Mouse (Mus musculus) naive thymus-derived CD4-positive, alpha-beta T cell, adult 5 months (primary cell): ENCODE data around the gene Rab40c. TPM values are rescaled to one million over a fixed set of nuclear protein-coding genes. Genes with fewer than 3 reads are reported as not detected.

Experiments used
- polyA plus RNA-seq: library from polyadenylated mRNA; unstranded; fragments of 100-300 nt; shearing (Covaris generic); gene quantifications from one replicate; pipeline ENCODE4 v1.2.1, GENCODE M21; 2017

Rab40c gene
- 21.6 TPM for polyA plus RNA-seq

GRCm38 (mm10) chr17:25919144-25919785, at the start of gene Rab40c:
Rab40c (minus strand) TSS chr17:25919727.

GRCm38 (mm10) chr17:25951803-25952623, 32.5 kb upstream of the Rab40c start, which contains the start of gene A930017K11Rik:
A930017K11Rik (minus strand) TSS chr17:25952565.

DNA sequence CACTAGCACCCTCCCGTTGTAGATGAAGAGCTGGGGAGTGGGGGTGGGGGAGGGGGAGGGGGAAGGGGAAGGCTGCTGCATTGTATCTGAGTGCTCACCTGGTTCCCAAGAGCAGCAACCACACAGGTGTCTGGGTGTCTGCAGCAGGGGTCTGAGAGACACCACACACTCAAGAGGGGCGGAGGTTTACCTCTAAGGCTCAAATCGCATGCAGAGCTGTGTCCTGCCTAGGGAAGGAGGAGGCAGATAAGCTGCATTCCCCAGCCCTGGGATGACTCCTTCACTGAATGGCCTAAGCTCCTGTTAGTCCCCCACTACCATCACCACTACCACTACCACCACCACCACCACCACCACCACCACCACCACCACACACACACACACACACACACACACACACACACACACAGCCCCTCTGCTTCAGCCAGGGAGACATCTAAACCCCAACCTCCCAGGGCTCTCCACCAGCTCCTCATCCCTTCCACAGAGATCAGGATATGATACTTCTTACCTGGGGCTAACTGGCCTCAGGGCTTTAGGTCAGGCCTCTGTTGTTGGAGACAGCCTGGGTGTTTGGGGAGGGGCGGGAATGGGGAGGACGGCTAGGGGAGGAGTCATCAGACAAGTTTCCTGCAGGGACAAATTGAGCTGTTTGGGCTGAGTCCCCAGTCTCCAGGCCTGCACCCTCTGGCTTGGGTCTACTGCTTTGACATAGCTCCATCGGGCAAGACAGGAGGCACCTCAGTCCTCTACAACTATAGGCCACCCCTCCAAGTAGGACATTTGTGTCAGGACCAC, 25.0 kb upstream of the Rab40c start, which contains the start of the genes Pigq and Nhlrc4:
TSS of gene Pigq (minus strand) at position 571 of the 798 bp plus-strand sequence.
TSS of gene Nhlrc4 (minus strand) at position 596 of the 798 bp plus-strand sequence.

GRCm38 (mm10) chr17:25880196-25880910, 39.2 kb downstream of the Rab40c start, which contains the start of gene Wfikkn1:
Wfikkn1 (minus strand) TSS chr17:25880858.

DNA sequence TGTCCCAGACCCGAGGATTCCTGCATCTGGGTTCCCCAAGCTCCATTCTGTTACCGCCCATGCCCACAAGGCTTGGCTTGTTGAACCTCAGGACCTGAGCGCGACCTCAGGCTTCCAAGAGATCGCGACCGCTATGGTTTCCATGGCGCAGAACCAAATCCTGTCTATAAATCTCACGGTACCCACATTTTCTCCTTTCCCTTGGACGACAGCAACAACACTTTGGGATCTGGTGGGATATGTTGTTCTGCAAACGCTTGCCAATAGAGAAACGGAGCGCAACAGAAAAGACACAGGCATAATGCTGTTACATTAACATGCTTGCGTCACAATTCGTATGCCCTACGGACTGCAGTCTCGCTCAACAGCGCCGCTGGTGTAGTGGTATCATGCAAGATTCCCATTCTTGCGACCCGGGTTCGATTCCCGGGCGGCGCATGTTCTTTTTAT, 44.8 kb downstream of the Rab40c start, which contains the start of gene Mettl26:
TSS of gene Mettl26 (plus strand) at position 354 of the 450 bp plus-strand sequence.

DNA sequence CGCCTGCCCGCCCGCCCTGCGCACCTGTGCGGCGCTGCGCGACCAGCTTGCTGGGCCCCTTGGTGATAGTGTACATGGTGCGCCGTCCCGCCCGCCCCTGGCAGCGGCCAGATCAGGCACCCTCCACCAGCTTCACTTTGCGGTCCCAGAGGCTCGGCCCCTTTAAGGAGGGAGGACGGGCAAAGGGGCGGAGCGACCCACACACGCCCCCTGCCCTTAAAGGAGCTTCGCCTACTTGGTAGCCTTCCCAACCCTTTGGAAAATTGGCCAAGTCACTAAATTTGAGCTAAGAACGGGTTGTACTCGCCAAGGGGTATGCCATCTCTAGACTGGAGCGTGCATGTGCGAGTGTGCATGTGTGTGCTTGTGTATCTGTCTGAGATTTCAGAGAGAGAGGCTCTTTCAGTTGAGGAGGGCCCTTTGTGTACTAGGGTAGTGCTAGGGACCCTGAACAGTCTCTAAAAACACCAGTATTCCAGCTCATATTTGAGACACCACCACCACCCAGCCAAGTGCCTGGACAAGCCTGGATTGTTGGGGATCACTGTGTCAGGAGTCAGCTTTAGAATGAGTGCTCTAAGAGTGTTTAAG, 50.8 kb downstream of the Rab40c start, which contains the start of gene Mcrip2:
TSS of gene Mcrip2 (minus strand) at position 164 of the 591 bp plus-strand sequence.

DNA sequence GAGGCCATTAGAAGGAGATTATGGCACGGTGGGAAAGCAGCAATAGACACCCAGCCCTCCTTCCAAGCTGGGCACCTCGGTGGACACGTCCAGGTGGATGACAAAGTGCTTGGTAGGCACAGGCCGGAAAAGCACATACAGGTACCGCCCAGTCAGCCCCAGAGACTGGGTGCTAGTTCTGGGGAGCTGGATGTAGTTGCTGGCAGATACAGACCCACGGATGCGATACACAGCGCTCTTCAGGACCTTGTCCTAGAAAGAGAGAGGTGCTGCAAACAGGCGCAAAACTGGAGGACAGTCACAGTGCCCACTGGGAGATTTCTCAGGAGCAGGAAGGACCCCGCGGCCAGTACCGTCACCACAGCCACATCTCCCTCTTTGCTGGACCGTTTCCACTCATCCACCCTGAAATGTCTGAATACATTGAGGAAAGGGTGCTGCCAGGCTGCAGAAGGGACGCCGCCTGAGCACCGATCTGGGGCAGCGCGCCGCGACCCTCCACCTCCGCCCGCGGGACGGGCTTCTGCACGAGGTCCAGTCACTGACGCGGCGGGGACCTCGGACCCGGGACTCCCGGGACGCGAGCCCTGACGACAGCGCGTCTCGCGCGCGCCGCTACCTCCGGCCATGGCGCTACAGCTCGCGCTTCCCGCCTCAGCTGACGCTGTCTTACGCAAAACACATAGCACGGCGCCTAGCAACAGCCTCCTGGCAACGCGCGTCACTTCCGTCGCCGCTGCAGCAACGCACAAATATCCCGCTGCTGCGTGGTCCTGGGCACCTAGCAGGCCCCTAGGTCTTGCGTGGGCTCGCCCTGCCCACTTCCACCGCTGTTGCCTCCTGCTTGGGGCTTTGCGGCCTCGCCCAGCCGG, 58.5 kb downstream of the Rab40c start, which contains the start of gene Wdr90:
TSS of gene Wdr90 (minus strand) at position 670 of the 872 bp plus-strand sequence.

GRCm38 (mm10) chr17:25844396-25844901, 75.1 kb downstream of the Rab40c start, which contains the start of gene Rhot2:
Rhot2 (minus strand) TSS chr17:25844851.

DNA sequence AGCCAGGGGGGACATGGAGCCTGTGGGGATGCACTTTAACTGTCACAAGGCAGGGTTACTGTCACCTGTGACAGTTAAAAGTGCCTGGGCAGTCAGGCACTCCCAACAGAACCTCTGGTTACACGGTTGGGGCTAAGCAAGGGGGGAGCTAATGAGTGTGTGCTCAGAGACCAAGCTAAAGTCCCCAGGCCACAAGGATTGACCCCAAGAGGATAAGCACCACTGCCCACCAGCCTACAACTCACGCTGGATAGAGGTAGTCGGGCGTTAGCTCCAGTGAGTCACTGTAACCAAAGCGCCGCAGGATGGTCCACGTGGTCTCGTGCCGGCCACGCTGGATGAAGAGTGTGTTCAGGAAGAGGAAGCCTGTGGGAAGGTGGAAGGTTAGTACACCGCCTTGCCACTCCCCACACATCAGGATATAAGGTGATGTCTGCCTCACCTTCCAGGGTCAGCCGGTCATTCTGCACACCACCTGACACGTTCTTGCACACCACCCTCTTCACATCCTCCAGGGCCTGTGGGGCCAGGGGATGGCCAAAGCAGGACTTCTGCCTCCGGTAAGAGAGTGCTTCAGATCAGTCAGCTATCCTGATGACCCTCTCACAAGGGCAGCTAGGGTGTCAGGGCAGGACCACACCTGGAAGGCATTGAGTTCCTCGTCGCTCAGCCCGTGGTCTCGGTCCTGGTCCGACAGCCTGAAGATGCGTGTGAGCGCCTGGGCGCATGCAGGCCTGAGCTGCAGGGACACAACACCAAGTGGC, 78.2 kb downstream of the Rab40c start, which contains the start of gene Gm20683:
TSS of gene Gm20683 (minus strand) at position 647 of the 764 bp plus-strand sequence.

DNA sequence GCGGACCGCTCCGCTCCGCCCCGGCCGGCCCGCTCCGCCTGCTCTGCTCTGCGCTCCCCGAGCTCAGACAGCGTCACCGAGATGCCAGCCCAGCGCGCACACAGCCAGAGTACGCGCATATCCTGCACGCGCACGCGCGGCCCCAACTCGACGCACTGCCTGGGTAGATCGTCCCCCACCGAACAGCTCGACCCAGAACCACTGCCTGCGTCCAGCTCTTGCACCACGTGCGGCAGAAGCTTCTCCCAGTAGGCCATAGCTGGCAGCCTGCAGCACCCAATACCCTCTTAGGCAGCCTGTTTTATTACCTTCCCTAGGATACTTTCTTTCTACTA, 82.5 kb downstream of the Rab40c start, which contains the start of gene Rhbdl1:
TSS of gene Rhbdl1 (minus strand) at position 220 of the 335 bp plus-strand sequence.

GRCm38 (mm10) chr17:25833291-25833663, 86.2 kb downstream of the Rab40c start, which contains the start of gene Stub1:
Stub1 (minus strand) TSS chr17:25833404.

Other genes starting within 250 kb of the Rab40c start
- not detected for gene Gng13, start 202.6 kb downstream of the Rab40c start, polyA plus RNA-seq
- 7.1 TPM for gene Chtf18, start 192.3 kb downstream of the Rab40c start, polyA plus RNA-seq
- gene Rpusd1, start 192.1 kb downstream of the Rab40c start, polyA plus RNA-seq, result 4.9 TPM
- gene Mslnl, start 183.7 kb downstream of the Rab40c start, polyA plus RNA-seq, result not detected
- not detected for gene Msln, start 165.3 kb downstream of the Rab40c start, polyA plus RNA-seq
- 21.6 TPM for gene Narfl, start 146.0 kb downstream of the Rab40c start, polyA plus RNA-seq
- gene Haghl, start 134.1 kb downstream of the Rab40c start, polyA plus RNA-seq, result 25.7 TPM
- not detected for gene Ccdc78, start 133.1 kb downstream of the Rab40c start, polyA plus RNA-seq
- gene Fam173a, start 126.8 kb downstream of the Rab40c start, polyA plus RNA-seq, result 109 TPM
- not detected for gene AC134908.4, start 124.1 kb downstream of the Rab40c start, polyA plus RNA-seq
- 28.3 TPM for gene Metrn, start 122.6 kb downstream of the Rab40c start, polyA plus RNA-seq
- not detected for gene Fbxl16, start 110.6 kb downstream of the Rab40c start, polyA plus RNA-seq
- 22.7 TPM for gene Wdr24, start 96.1 kb downstream of the Rab40c start, polyA plus RNA-seq
- 27.1 TPM for gene Jmjd8, start 90.9 kb downstream of the Rab40c start, polyA plus RNA-seq
- gene Stub1, start 86.3 kb downstream of the Rab40c start, polyA plus RNA-seq, result 149 TPM
- 0.98 TPM for gene Rhbdl1, start 82.4 kb downstream of the Rab40c start, polyA plus RNA-seq
- 1.8 TPM for gene Gm20683, start 78.0 kb downstream of the Rab40c start, polyA plus RNA-seq
- 31.6 TPM for gene Rhot2, start 74.9 kb downstream of the Rab40c start, polyA plus RNA-seq
- 11.6 TPM for gene Wdr90, start 58.2 kb downstream of the Rab40c start, polyA plus RNA-seq
- 7.4 TPM for gene Mcrip2, start 51.0 kb downstream of the Rab40c start, polyA plus RNA-seq
- gene Mettl26, start 44.7 kb downstream of the Rab40c start, polyA plus RNA-seq, result 46.3 TPM
- 0.81 TPM for gene Wfikkn1, start 38.9 kb downstream of the Rab40c start, polyA plus RNA-seq
- gene Pigq, start 25.2 kb upstream of the Rab40c start, polyA plus RNA-seq, result 44.4 TPM
- gene Nhlrc4, start 25.2 kb upstream of the Rab40c start, polyA plus RNA-seq, result not detected
- not detected for gene A930017K11Rik, start 32.8 kb upstream of the Rab40c start, polyA plus RNA-seq
- 25.9 TPM for gene Capn15, start 66.1 kb upstream of the Rab40c start, polyA plus RNA-seq
- 15.6 TPM for gene Rab11fip3, start 149.8 kb upstream of the Rab40c start, polyA plus RNA-seq
- gene Decr2, start 170.6 kb upstream of the Rab40c start, polyA plus RNA-seq, result 17.6 TPM
- 10.2 TPM for gene Nme4, start 175.9 kb upstream of the Rab40c start, polyA plus RNA-seq
- 28.4 TPM for gene Tmem8, start 193.6 kb upstream of the Rab40c start, polyA plus RNA-seq
- gene Mrpl28, start 203.8 kb upstream of the Rab40c start, polyA plus RNA-seq, result 44.7 TPM
- 146 TPM for gene Axin1, start 219.0 kb upstream of the Rab40c start, polyA plus RNA-seq